ENCODE assay signal across 14 mouse cellular contexts in the genomic region with DNA sequence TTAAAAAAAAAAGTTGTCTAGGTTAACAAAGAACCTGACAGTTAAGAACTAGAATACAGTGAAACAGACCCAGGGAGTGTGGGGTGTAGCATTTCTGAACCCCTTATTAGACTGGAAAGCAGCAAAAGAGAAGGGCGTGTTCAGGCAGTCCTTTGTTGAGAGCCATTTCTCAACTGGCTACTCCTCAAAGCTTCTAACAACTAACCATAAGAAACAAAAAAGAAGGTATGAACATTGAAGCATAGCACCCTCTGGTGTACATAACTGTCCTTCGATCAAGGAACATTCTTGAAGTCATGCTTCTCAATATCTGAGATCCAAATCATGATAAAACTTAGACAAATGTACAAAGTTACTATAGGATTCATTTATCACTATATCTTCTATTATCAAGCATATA.
DNase-seq lines count a peak whose midpoint lies in the region; ATAC-seq and TF ChIP-seq lines count a peak whose summit lies in the region.
"Had no signal": no experiment of that assay in that cellular context is flagged by ENCODE, and none has a peak within 500 bp of the region (broad histone marks: within the 10 kb centered on the region; RNA-seq: fewer than 3 reads in every experiment).

No protein-coding gene starts in this region.

- no peak overlapping the region for H3K27ac ChIP-seq in hindbrain, postnatal 0 days
- H3K27ac ChIP-seq in hindbrain, embryonic 14.5 days, result no peak overlapping the region
- no peak overlapping the region for H3K27ac ChIP-seq in thymus, adult 2 months (ENCODE audit: control insufficient read depth, insufficient read depth, low read length)
- no peak overlapping the region for H3K27ac ChIP-seq in stomach, postnatal 0 days (replicated peaks)
- H3K27ac ChIP-seq in forebrain, embryonic 15.5 days (replicated peaks), result no peak overlapping the region
- H3K27ac ChIP-seq: hindbrain, embryonic 13.5 days; lung, embryonic 15.5 days had no signal

- no peaks in the 10 kb centered on the region for H3K4me1 ChIP-seq in hindbrain, postnatal 0 days (ENCODE audit: insufficient read depth, low read length)
- no peaks in the 10 kb centered on the region for H3K4me1 ChIP-seq in hindbrain, embryonic 14.5 days (replicated peaks; ENCODE audit: control insufficient read depth, insufficient read depth, low read length)
- H3K4me1 ChIP-seq in thymus, adult 2 months (replicated peaks; ENCODE audit: control insufficient read depth, insufficient read depth, low read length), result peaks cover 3% of the 10 kb centered on the region
- no peaks in the 10 kb centered on the region for H3K4me1 ChIP-seq in stomach, postnatal 0 days (replicated peaks; ENCODE audit: control insufficient read depth, insufficient read depth)
- 0 out of 2 replicates have a peak, but pooled peaks cover 4% of the 10 kb centered on the region for H3K4me1 ChIP-seq in forebrain, embryonic 15.5 days

- H3K4me3 ChIP-seq in hindbrain, postnatal 0 days (ENCODE audit: low read length), result no peak overlapping the region
- no peak overlapping the region for H3K4me3 ChIP-seq in hindbrain, embryonic 14.5 days (replicated peaks; ENCODE audit: low read length)
- no peak overlapping the region for H3K4me3 ChIP-seq in thymus, adult 2 months (ENCODE audit: control insufficient read depth, insufficient read depth, low read length)
- no peak overlapping the region for H3K4me3 ChIP-seq in stomach, postnatal 0 days (ENCODE audit: low read depth, low read length)
- no peak overlapping the region for H3K4me3 ChIP-seq in forebrain, embryonic 15.5 days
- H3K4me3 ChIP-seq: hindbrain, embryonic 13.5 days; lung, embryonic 15.5 days had no signal

- TF ChIP-seq EP300 in stomach, postnatal 0 days (optimal IDR thresholded peaks at IDR 0.05), result no peak

- no peaks in the 10 kb centered on the region for H3K9me3 ChIP-seq in hindbrain, postnatal 0 days (ENCODE audit: low read length)
- H3K9me3 ChIP-seq in hindbrain, embryonic 14.5 days (ENCODE audit: control insufficient read depth, low read length), result no peaks in the 10 kb centered on the region
- H3K9me3 ChIP-seq in stomach, postnatal 0 days (ENCODE audit: control insufficient read depth, low read length), result no peaks in the 10 kb centered on the region
- H3K9me3 ChIP-seq in forebrain, embryonic 15.5 days, result no peaks in the 10 kb centered on the region
- H3K9me3 ChIP-seq: hindbrain, embryonic 13.5 days; lung, embryonic 15.5 days had no signal

- H3K36me3 ChIP-seq in hindbrain, postnatal 0 days (ENCODE audit: insufficient read depth, low read length), result no peaks in the 10 kb centered on the region
- H3K36me3 ChIP-seq in hindbrain, embryonic 14.5 days (replicated peaks; ENCODE audit: control insufficient read depth, insufficient read depth), result no peaks in the 10 kb centered on the region
- H3K36me3 ChIP-seq in thymus, adult 2 months (ENCODE audit: control insufficient read depth, insufficient read depth, low read length), result no peaks in the 10 kb centered on the region
- no peaks in the 10 kb centered on the region for H3K36me3 ChIP-seq in stomach, postnatal 0 days (ENCODE audit: control insufficient read depth, insufficient read depth, low read length)
- no peaks in the 10 kb centered on the region for H3K36me3 ChIP-seq in forebrain, embryonic 15.5 days
- H3K36me3 ChIP-seq: hindbrain, embryonic 13.5 days; lung, embryonic 15.5 days had no signal

- TF ChIP-seq CTCF in hindbrain, postnatal 0 days (IDR thresholded peaks at IDR 0.05; ENCODE audit: low read depth), result peak; percentile 54
- TF ChIP-seq CTCF in thymus, adult 2 months (IDR thresholded peaks at IDR 0.05; ENCODE audit: borderline replicate concordance, control insufficient read depth, extremely low read depth, insufficient read depth, low read length, poor library complexity), result no peak
- TF ChIP-seq CTCF in stomach, postnatal 0 days (IDR thresholded peaks at IDR 0.05; ENCODE audit: low read depth), result peak; percentile 69

- H3K27me3 ChIP-seq in hindbrain, postnatal 0 days (ENCODE audit: insufficient read depth, low read length), result no peaks in the 10 kb centered on the region
- no peaks in the 10 kb centered on the region for H3K27me3 ChIP-seq in hindbrain, embryonic 14.5 days (ENCODE audit: control insufficient read depth, insufficient read depth, low read length)
- H3K27me3 ChIP-seq in thymus, adult 2 months (ENCODE audit: control insufficient read depth, insufficient read depth, low read length), result no peaks in the 10 kb centered on the region
- no peaks in the 10 kb centered on the region for H3K27me3 ChIP-seq in stomach, postnatal 0 days (ENCODE audit: control insufficient read depth, insufficient read depth, low read length)
- no peaks in the 10 kb centered on the region for H3K27me3 ChIP-seq in forebrain, embryonic 15.5 days
- H3K27me3 ChIP-seq: hindbrain, embryonic 13.5 days; lung, embryonic 15.5 days had no signal

- no peak overlapping the region for H3K4me2 ChIP-seq in hindbrain, postnatal 0 days (ENCODE audit: low read depth, low read length)
- no peak overlapping the region for H3K4me2 ChIP-seq in hindbrain, embryonic 14.5 days (replicated peaks)
- H3K4me2 ChIP-seq in stomach, postnatal 0 days (replicated peaks; ENCODE audit: low read depth), result no peak overlapping the region
- no peak overlapping the region for H3K4me2 ChIP-seq in forebrain, embryonic 15.5 days (replicated peaks)
- H3K4me2 ChIP-seq: hindbrain, embryonic 13.5 days; lung, embryonic 15.5 days had no signal

- no peak for ATAC-seq in hindbrain, postnatal 0 days
- no peak for ATAC-seq in hindbrain, embryonic 14.5 days (ENCODE audit: low FRiP score)
- ATAC-seq in hematopoietic stem cell, adult 5-6 weeks (replicated peaks in 1 of 2; ENCODE audit: insufficient read depth in 1 of 2, low FRiP score in 2 of 2, low TSS enrichment in 1 of 2, low read depth in 1 of 2, poor library complexity in 2 of 2, severe bottlenecking in 2 of 2), result peak; percentile 22 to 62; a peak in 2 of 4 replicates
- no peak for ATAC-seq in stomach, postnatal 0 days (ENCODE audit: low FRiP score, low TSS enrichment)
- ATAC-seq in forebrain, embryonic 15.5 days (replicated peaks), result no peak

- TF ChIP-seq POLR2A in thymus, adult 2 months (IDR thresholded peaks at IDR 0.05; ENCODE audit: control insufficient read depth, extremely low read depth, insufficient read depth, low read length, poor library complexity), result no peak

- 84% methylated on average over 2 of the region's 2 CpGs for WGBS in hindbrain, postnatal 0 days
- 89% methylated on average over 2 of the region's 2 CpGs for WGBS in hindbrain, embryonic 14.5 days
- WGBS in thymus, adult 2 months, result 31% methylated on average over 2 of the region's 2 CpGs
- WGBS in stomach, postnatal 0 days, result 58% methylated on average over 2 of the region's 2 CpGs
- 77% methylated on average over 2 of the region's 2 CpGs for WGBS in forebrain, embryonic 15.5 days

- DNase-seq in hindbrain, postnatal 0 days (ENCODE audit: low spot score), result no peak
- no peak for DNase-seq in hindbrain, embryonic 14.5 days (ENCODE audit: low spot score)
- DNase-seq in thymus, postnatal 25 days, result peak; percentile 9
- DNase-seq in thymus, adult 2 months, result no peak
- DNase-seq in stomach, postnatal 0 days (ENCODE audit: low spot score), result no peak
- no peak for DNase-seq in urinary bladder, adult 2 months (ENCODE audit: low spot score)
- DNase-seq: adrenal gland, postnatal 10 days; heart, adult 18-20 months; spleen, adult 18-20 months; thymus, postnatal 14 days had no signal

- no peak overlapping the region for H3K9ac ChIP-seq in hindbrain, postnatal 0 days (replicated peaks; ENCODE audit: low read length)
- no peak overlapping the region for H3K9ac ChIP-seq in hindbrain, embryonic 14.5 days
- no peak overlapping the region for H3K9ac ChIP-seq in stomach, postnatal 0 days (ENCODE audit: low read length)
- H3K9ac ChIP-seq in forebrain, embryonic 15.5 days (replicated peaks), result no peak overlapping the region
- H3K9ac ChIP-seq: hindbrain, embryonic 13.5 days; lung, embryonic 15.5 days had no signal

Comparison
In these comparisons a context has a peak if more than half of its experiments do, and no peak if none do; other contexts are left out.
1. ATAC-seq: peak in hematopoietic stem cell, adult 5-6 weeks (2 of 2); none in hindbrain, postnatal 0 days (single experiment), hindbrain, embryonic 14.5 days (single experiment), stomach, postnatal 0 days (single experiment) and forebrain, embryonic 15.5 days (single experiment).